Mouse (Mus musculus) forelimb bud, embryonic 11.5 days (tissue): ENCODE data around the gene Myo1c.
"Not testable (repeated sequence)": the region's sequence is repeated elsewhere in the genome, so short reads cannot be mapped to it uniquely, and the experiment has no call there.

Source experiments
- DNase-seq: peaks from one replicate; pipeline ENCODE4 v3.0.0-alpha.2; 2012; ENCODE audit warnings: low read depth, low spot score

Myo1c gene

GRCm38 (mm10) chr11:75669176-75669852, 19.0 kb downstream of the Myo1c start:
- no peak for DNase-seq

- no peak for DNase-seq
Observed at GRCm38 (mm10) chr11:75669853-75670200, 19.5 kb downstream of the Myo1c start.

- DNase-seq = no peak
Observed at GRCm38 (mm10) chr11:75671426-75672180, 21.3 kb downstream of the Myo1c start.

GRCm38 (mm10) chr11:75673411-75673810, 23.1 kb downstream of the Myo1c start:
- DNase-seq = no peak

GRCm38 (mm10) chr11:75674875-75675274, 24.6 kb downstream of the Myo1c start:
- DNase-seq = no peak

GRCm38 (mm10) chr11:75677881-75678746, 27.8 kb downstream of the Myo1c start:
- no peak for DNase-seq

GRCm38 (mm10) chr11:75678747-75679438, 28.6 kb downstream of the Myo1c start, which contains the start of gene Crk:
Gene Crk (plus strand): TSS chr11:75679259.
- DNase-seq = peak; percentile 97

GRCm38 (mm10) chr11:75679439-75680171, 29.3 kb downstream of the Myo1c start:
- peak; percentile 53 for DNase-seq

GRCm38 (mm10) chr11:75684462-75684861, 34.2 kb downstream of the Myo1c start:
- no peak for DNase-seq

GRCm38 (mm10) chr11:75684956-75685355, 34.7 kb downstream of the Myo1c start:
- no peak for DNase-seq

- no peak for DNase-seq
Observed at GRCm38 (mm10) chr11:75687343-75687993, 37.2 kb downstream of the Myo1c start.

- no peak for DNase-seq
Observed at GRCm38 (mm10) chr11:75688132-75688531, 37.8 kb downstream of the Myo1c start.

GRCm38 (mm10) chr11:75689977-75690376, 39.7 kb downstream of the Myo1c start:
- no peak for DNase-seq

GRCm38 (mm10) chr11:75691047-75691446, 40.7 kb downstream of the Myo1c start:
- no peak for DNase-seq

GRCm38 (mm10) chr11:75693570-75693969, 43.3 kb downstream of the Myo1c start:
- no peak for DNase-seq

GRCm38 (mm10) chr11:75697464-75697863, 47.2 kb downstream of the Myo1c start:
- DNase-seq = not testable (repeated sequence)

GRCm38 (mm10) chr11:75700557-75700956, 50.3 kb downstream of the Myo1c start:
- DNase-seq = no peak

GRCm38 (mm10) chr11:75702761-75703160, 52.5 kb downstream of the Myo1c start:
- no peak for DNase-seq

GRCm38 (mm10) chr11:75703748-75704147, 53.4 kb downstream of the Myo1c start:
- no peak for DNase-seq

GRCm38 (mm10) chr11:75713949-75714348, 63.6 kb downstream of the Myo1c start:
- DNase-seq = no peak
